Mouse (Mus musculus) forebrain, embryonic 11.5 days (tissue): ENCODE results near the gene Dapk3. TPM values are rescaled to one million over a fixed set of nuclear protein-coding genes. Genes with fewer than 3 reads are reported as not detected.
"Not testable (repeated sequence)": the region's sequence is repeated elsewhere in the genome, so short reads cannot be mapped to it uniquely, and the experiment has no call there.

Experiments used
- ATAC-seq: fragments of 200-750 bp; cut with Nextera tagmentation; replicated peaks from 2 replicates; pipeline ENCODE4 v1.8.0; 2017; ENCODE audit warnings: moderate TSS enrichment; ENCODE audit not compliant: low FRiP score
- DNase-seq: peaks from one replicate; pipeline ENCODE4 v3.0.0-alpha.2; 2017; ENCODE audit warnings: low spot score
- H3K27ac ChIP-seq: fragments of 300-500 bp; sonication (generic); 2 replicates; pipeline ENCODE4 v1.5.1; 2014; ENCODE audit warnings: low read depth, low read length
- H3K27me3 ChIP-seq: fragments of 300-500 bp; sonication (generic); 2 replicates; pipeline ENCODE4 v1.6.1; 2014; ENCODE audit warnings: mild to moderate bottlenecking, low read length, mixed read lengths; ENCODE audit not compliant: control insufficient read depth, insufficient read depth
- H3K36me3 ChIP-seq: fragments of 300-500 bp; sonication (generic); 2 replicates; pipeline ENCODE4 v1.6.1; 2014; ENCODE audit warnings: mild to moderate bottlenecking, low read length, moderate library complexity, mixed read lengths; ENCODE audit not compliant: control insufficient read depth, insufficient read depth
- H3K4me1 ChIP-seq: fragments of 300-500 bp; sonication (generic); replicated peaks from 2 replicates; pipeline ENCODE4 v1.6.1; 2014; ENCODE audit warnings: low read length, mixed read lengths; ENCODE audit not compliant: control insufficient read depth, insufficient read depth
- H3K4me2 ChIP-seq: fragments of 300-500 bp; sonication (generic); 2 replicates; pipeline ENCODE4 v1.6.1; 2014; ENCODE audit warnings: low read depth, mild to moderate bottlenecking, low read length, moderate library complexity, mixed read lengths; ENCODE audit not compliant: severe bottlenecking
- H3K4me3 ChIP-seq: fragments of 300-500 bp; sonication (generic); 2 replicates; pipeline ENCODE4 v1.5.1; 2014; ENCODE audit warnings: low read depth, low read length
- H3K9ac ChIP-seq: fragments of 300-500 bp; sonication (generic); 2 replicates; pipeline ENCODE4 v1.6.1; 2014; ENCODE audit warnings: low read length
- H3K9me3 ChIP-seq: fragments of 300-500 bp; sonication (generic); 2 replicates; pipeline ENCODE4 v1.6.1; 2016; ENCODE audit warnings: low read length, mixed read lengths; ENCODE audit not compliant: control insufficient read depth
- WGBS: fragments of 180-500 bp; shearing (Covaris S2); extraction: QIAGEN DNeasy Blood & Tissue Kit; methylation state at CpG from one replicate; pipeline ENCODE4 v1.1.7; 2014; 5-methylcytosine and 5-hydroxymethylcytosine counted together
- polyA plus RNA-seq: library from polyadenylated mRNA; unstranded; fragments of >200 nt; fragmentation: Nextera tagmentation; extraction: Ambion mirVana; gene quantifications from 2 replicates; pipeline ENCODE4 v1.2.1, GENCODE M21; 2014

Gene Dapk3
- polyA plus RNA-seq, 1 experiment from 2014 or later: 54.8 TPM

GRCm38 (mm10) chr10:81162318-81162652 lies 20.5 kb upstream of the Dapk3 start:
- peaks cover 9% of the 10 kb centered on the region; the same call in 1 of the 2 replicates for H3K36me3 ChIP-seq
- H3K9ac ChIP-seq: no peak overlapping the region
- peaks cover 4% of the 10 kb centered on the region for H3K4me1 ChIP-seq
- DNase-seq: no peak
- H3K4me3 ChIP-seq: no peak overlapping the region
- ATAC-seq: no peak
- WGBS: 78% methylated on average over 2 of the region's 2 CpGs
- no peak overlapping the region for H3K4me2 ChIP-seq
- no peaks in the 10 kb centered on the region for H3K9me3 ChIP-seq
- H3K27me3 ChIP-seq: no peaks in the 10 kb centered on the region
- H3K27ac ChIP-seq: no peak overlapping the region

GRCm38 (mm10) chr10:81165118-81165517 lies 17.7 kb upstream of the Dapk3 start:
- peaks cover 9% of the 10 kb centered on the region; the same call in 1 of the 2 replicates for H3K36me3 ChIP-seq
- ATAC-seq: no peak

GRCm38 (mm10) chr10:81167200-81168086 lies 15.4 kb upstream of the Dapk3 start, which contains the start of gene Pias4:
Gene Pias4 (minus strand): TSS chr10:81167923.
- H3K9ac ChIP-seq: peak within 1 kb of the TSS; percentile 83
- WGBS: under 1% methylated on average over 57 of the region's 64 CpGs
- ATAC-seq: peak; percentile 93
- peak within 1 kb of the TSS; percentile 85 for H3K4me2 ChIP-seq
- H3K9me3 ChIP-seq: no peaks in the 10 kb centered on the region
- H3K36me3 ChIP-seq: peaks cover 5% of the 10 kb centered on the region; the same call in 1 of the 2 replicates
- H3K27me3 ChIP-seq: no peaks in the 10 kb centered on the region
- peak; percentile 100 for DNase-seq
- H3K4me1 ChIP-seq: peaks cover 6% of the 10 kb centered on the region
- peak within 1 kb of the TSS; percentile 37 for H3K27ac ChIP-seq
- peak within 1 kb of the TSS; percentile 89 for H3K4me3 ChIP-seq

More at GRCm38 (mm10) chr10:81165118-81165517, 17.7 kb upstream of the Dapk3 start:
- Histone ChIP-seq H3K9ac (no peak overlapping the region; the same call in 1 of the 2 replicates), H3K27ac (no peak overlapping the region), H3K9me3 (no peaks in the 10 kb centered on the region), H3K4me1 (peaks cover 6% of the 10 kb centered on the region), H3K4me3 (no peak overlapping the region), H3K27me3 (no peaks in the 10 kb centered on the region), H3K4me2 (no peak overlapping the region)
- 87% methylated on average over 8 of the region's 8 CpGs for WGBS
- DNase-seq: no peak

- Histone ChIP-seq H3K27ac (peak overlapping the region; percentile 14; the same call in 1 of the 2 replicates), H3K9me3 (no peaks in the 10 kb centered on the region), H3K9ac (peak overlapping the region; percentile 41), H3K4me2 (peak overlapping the region; percentile 78), H3K36me3 (peaks cover 2% of the 10 kb centered on the region; the same call in 1 of the 2 replicates), H3K4me3 (peak overlapping the region; percentile 89), H3K27me3 (no peaks in the 10 kb centered on the region), H3K4me1 (peaks cover 6% of the 10 kb centered on the region)
- DNase-seq: no peak
- WGBS: 6% methylated on average over 5 of the region's 5 CpGs
- peak; percentile 78 for ATAC-seq
These were observed 14.7 kb upstream of the Dapk3 start for GRCm38 (mm10) chr10:81168087-81168431.

- peak overlapping the region; percentile 41 for H3K9ac ChIP-seq
- peak overlapping the region; percentile 14; the same call in 1 of the 2 replicates for H3K27ac ChIP-seq
- ATAC-seq (0 out of 2 replicates have a peak, but pooled peaks have one; percentile 25), DNase-seq (peak; percentile 85)
- H3K9me3 ChIP-seq: no peaks in the 10 kb centered on the region
- H3K4me3 ChIP-seq: peak overlapping the region; percentile 89
- peak overlapping the region; percentile 78 for H3K4me2 ChIP-seq
- 4% methylated on average over 29 of the region's 29 CpGs for WGBS
- peaks cover 2% of the 10 kb centered on the region; the same call in 1 of the 2 replicates for H3K36me3 ChIP-seq
- peaks cover 9% of the 10 kb centered on the region for H3K4me1 ChIP-seq
- H3K27me3 ChIP-seq: no peaks in the 10 kb centered on the region
These were observed 14.1 kb upstream of the Dapk3 start for GRCm38 (mm10) chr10:81168521-81169244.

- not testable (repeated sequence) for H3K4me2 ChIP-seq, H3K36me3 ChIP-seq, DNase-seq, H3K27ac ChIP-seq, H3K4me3 ChIP-seq, H3K9me3 ChIP-seq, H3K27me3 ChIP-seq, ATAC-seq, H3K9ac ChIP-seq
- WGBS: 49% methylated on average over 9 of the region's 14 CpGs
- H3K4me1 ChIP-seq: peaks cover 12% of the 10 kb centered on the region
These were observed 13.3 kb upstream of the Dapk3 start for GRCm38 (mm10) chr10:81169411-81169900.

- no peaks in the 10 kb centered on the region for H3K9me3 ChIP-seq
- H3K27ac ChIP-seq: peak overlapping the region; percentile 80
- no peaks in the 10 kb centered on the region for H3K27me3 ChIP-seq
- H3K4me3 ChIP-seq: no peak overlapping the region; the same call in 1 of the 2 replicates
- H3K4me1 ChIP-seq: peaks cover 23% of the 10 kb centered on the region
- peak overlapping the region; percentile 0; the same call in 1 of the 2 replicates for H3K4me2 ChIP-seq
- peaks cover 5% of the 10 kb centered on the region for H3K36me3 ChIP-seq
- 4% methylated on average over 21 of the region's 21 CpGs for WGBS
- DNase-seq (peak; percentile 90), ATAC-seq (peak; percentile 23)
- peak overlapping the region; percentile 4; the same call in 1 of the 2 replicates for H3K9ac ChIP-seq
These were observed 9.7 kb upstream of the Dapk3 start for GRCm38 (mm10) chr10:81173132-81173531.

- DNase-seq: peak; percentile 96
- Histone ChIP-seq H3K27me3 (no peaks in the 10 kb centered on the region), H3K4me3 (peak overlapping the region; percentile 30), H3K9me3 (no peaks in the 10 kb centered on the region), H3K36me3 (peaks cover 22% of the 10 kb centered on the region), H3K4me1 (peaks cover 25% of the 10 kb centered on the region), H3K9ac (peak overlapping the region; percentile 68), H3K4me2 (peak overlapping the region; percentile 61), H3K27ac (peak overlapping the region; percentile 88)
- peak; percentile 65 for ATAC-seq
- 2% methylated on average over 29 of the region's 29 CpGs for WGBS
These were observed 8.0 kb upstream of the Dapk3 start for GRCm38 (mm10) chr10:81174617-81175344.
